Mouse (Mus musculus) CH12.LX (cell line): ENCODE results near the gene Atp5g2.

Source experiments
- CTCF ChIP-seq, 2 experiments: IDR thresholded peaks in 1 of 2; conservative IDR thresholded peaks in 1 of 2; 2 replicates each; pipeline ENCODE4 v1.5.1; 2011 to 2012; ENCODE audit warnings: low read depth in 2 of 2, low read length in 2 of 2, improper control_type of control experiment in 1 of 2, inconsistent platforms in 1 of 2, mild to moderate bottlenecking in 1 of 2, moderate library complexity in 1 of 2
- MAX ChIP-seq: IDR thresholded peaks from 2 replicates; pipeline ENCODE4 v1.6.1; 2011; ENCODE audit warnings: low read length, improper control_type of control experiment
- POLR2A ChIP-seq: IDR thresholded peaks from 2 replicates; pipeline ENCODE4 v1.6.1; 2011; ENCODE audit warnings: low read depth, mild to moderate bottlenecking, improper control_type of control experiment, low read length
- SIN3A ChIP-seq: IDR thresholded peaks from 2 replicates; pipeline ENCODE4 v1.6.1; 2012; ENCODE audit warnings: low read length, improper control_type of control experiment, inconsistent platforms
- TBP ChIP-seq: conservative IDR thresholded peaks from 2 replicates; pipeline ENCODE4 v1.6.1; 2011; ENCODE audit warnings: low read depth, low read length, improper control_type of control experiment
- ZC3H11A ChIP-seq: IDR thresholded peaks from 2 replicates; pipeline ENCODE4 v1.6.1; 2012; ENCODE audit warnings: low read depth, mild to moderate bottlenecking, inconsistent platforms, low read length, improper control_type of control experiment

DNA sequence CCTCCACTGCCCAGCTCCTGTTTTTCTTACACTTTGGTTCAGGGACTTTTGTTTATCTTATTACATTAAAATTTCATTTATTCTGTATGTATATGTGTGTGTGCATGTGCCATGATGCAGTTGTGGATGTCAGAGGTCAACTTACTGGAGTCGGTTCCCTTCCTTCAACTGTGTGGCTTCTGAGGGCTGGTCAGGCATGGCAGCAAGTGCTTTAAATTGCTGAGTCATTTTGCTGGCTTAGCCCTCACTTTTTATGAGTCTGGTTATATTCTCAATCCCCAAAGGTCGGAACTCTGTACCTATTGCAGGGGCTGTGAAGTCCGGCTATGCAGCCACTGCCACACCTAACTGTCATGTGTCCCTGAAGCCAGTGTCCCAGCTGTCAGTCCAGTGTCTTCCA is 30.8 kb upstream of the Atp5g2 start:
- TF ChIP-seq TBP (no peak), CTCF (conservative IDR thresholded peaks at IDR 0.05 in 1 of 2, IDR thresholded peaks at IDR 0.05 in 1 of 2; ENCODE audit: low read depth in 2 of 2, low read length in 2 of 2) (no peak), MAX (no peak), ZC3H11A (no peak), POLR2A (no peak), SIN3A (no peak)
